Mouse (Mus musculus) stomach, postnatal 0 days (tissue): ENCODE data around the gene Mettl3.

Experiments used
- CTCF ChIP-seq: IDR thresholded peaks from 2 replicates; pipeline ENCODE4 v1.5.1; 2016; ENCODE audit warnings: antibody characterized with exemption, low read depth, mild to moderate bottlenecking, moderate library complexity
- EP300 ChIP-seq: optimal IDR thresholded peaks from 2 replicates; pipeline ENCODE3; 2016; ENCODE audit warnings: antibody characterized with exemption

DNA sequence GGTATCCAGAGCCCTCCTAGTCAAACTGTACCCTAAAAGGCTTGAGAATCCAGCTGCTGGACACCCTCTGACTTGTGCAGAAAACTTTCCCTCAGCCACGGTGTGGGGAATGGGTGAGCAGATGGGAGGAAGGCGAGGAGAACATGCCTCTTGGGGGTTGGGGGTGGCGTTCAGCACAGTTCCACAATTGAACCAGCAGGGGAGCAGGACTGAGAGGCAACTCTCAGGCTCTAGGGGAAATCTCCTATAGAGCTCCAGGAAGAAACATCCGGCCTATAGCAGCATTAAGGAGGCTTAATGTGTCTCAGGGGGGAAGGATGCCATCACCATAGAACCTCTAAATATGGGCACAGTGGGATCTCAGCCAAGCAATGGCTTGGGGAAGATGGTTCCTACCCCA is 21.0 kb upstream of the Mettl3 start:
- TF ChIP-seq CTCF (peak; percentile 53), EP300 (no peak)
